Mouse (Mus musculus): Measurements from ENCODE around the gene Lim2. TPM values are rescaled to one million over a fixed set of nuclear protein-coding genes. Genes with fewer than 3 reads are reported as not detected.
A peak's percentile ranks its signal among the peaks of the same experiment; 100 is the strongest.

Gene Lim2
- polyA plus RNA-seq, 1 experiment: 1.4 TPM

- Histone ChIP-seq H3K9me3 (no peaks in the 10 kb centered on the region), H3K4me3 (replicated peaks) (peak overlapping the region; percentile 77), H3K4me1 (peaks cover 37% of the 10 kb centered on the region), H3K36me3 (replicated peaks; ENCODE audit: low read length) (no peaks in the 10 kb centered on the region), H3K27me3 (replicated peaks) (no peaks in the 10 kb centered on the region)
- no peak for TF ChIP-seq GATA1 (IDR thresholded peaks at IDR 0.05; ENCODE audit: borderline replicate concordance, low read length)
- TF ChIP-seq FLI1 (IDR thresholded peaks at IDR 0.05; ENCODE audit: low read length): no peak
Measured at GRCm38 (mm10) chr7:43422995-43423617, 4.4 kb upstream of the Lim2 start.

DNA sequence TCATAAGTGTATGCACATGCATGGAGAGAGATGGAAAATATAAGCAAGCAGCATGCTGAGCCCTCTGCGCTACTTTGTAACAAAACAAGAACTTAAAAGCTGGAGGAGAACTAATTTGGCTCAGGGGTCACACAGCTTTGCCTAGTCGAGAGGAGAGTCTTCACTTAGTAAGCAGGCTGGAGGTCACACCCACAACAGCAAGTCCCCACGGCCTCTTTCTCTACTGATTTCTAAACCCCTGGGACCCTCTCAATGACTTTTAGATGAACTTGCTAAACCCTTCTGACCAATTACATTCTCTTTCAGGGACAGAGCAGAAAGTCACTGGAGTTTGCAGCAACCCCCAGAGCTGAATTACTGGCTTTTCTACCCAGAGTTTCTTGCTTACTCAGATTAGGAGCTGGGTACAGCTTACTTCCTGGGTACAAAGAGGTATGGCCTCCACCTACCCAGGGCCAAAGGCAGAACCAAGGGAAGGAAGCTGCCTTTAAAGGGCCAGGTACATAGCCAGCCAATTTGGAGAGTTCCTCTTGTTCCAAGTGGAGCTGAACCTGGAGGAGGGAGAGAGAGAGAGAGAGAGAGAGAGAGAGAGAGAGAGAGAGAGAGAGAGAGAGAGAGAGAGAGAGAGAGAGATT, 3.4 kb upstream of the Lim2 start:
- TF ChIP-seq GATA1 (IDR thresholded peaks at IDR 0.05; ENCODE audit: borderline replicate concordance, low read length): no peak
- TF ChIP-seq FLI1 (IDR thresholded peaks at IDR 0.05; ENCODE audit: low read length): no peak
- Histone ChIP-seq H3K9me3 (no peaks in the 10 kb centered on the region), H3K4me1 (peaks cover 46% of the 10 kb centered on the region), H3K27me3 (replicated peaks) (no peaks in the 10 kb centered on the region), H3K36me3 (replicated peaks; ENCODE audit: low read length) (no peaks in the 10 kb centered on the region), H3K4me3 (replicated peaks) (no peak overlapping the region)

DNA sequence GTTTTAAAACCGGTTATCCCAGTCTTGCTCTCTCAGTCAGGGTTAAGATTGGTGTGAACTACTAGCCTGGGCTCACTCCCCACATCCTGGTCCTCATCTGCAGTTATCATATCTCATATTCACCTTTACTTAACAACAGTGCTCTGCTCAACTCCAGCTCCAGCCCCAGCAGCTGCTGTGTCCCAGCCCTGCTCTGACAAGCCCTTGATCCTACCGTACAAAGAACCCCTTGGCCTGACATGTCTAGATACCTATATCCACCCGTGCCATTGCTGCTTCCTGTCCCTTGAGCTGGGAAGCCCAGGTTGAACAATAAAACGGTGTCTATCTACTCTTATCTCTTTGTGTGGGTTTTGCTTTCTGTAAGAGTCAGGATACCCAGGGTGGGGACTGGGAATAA, 2.0 kb downstream of the Lim2 start:
- Histone ChIP-seq H3K4me3 (replicated peaks) (no peak overlapping the region), H3K36me3 (replicated peaks; ENCODE audit: low read length) (peaks cover 5% of the 10 kb centered on the region)
- no peak for TF ChIP-seq GATA1 (IDR thresholded peaks at IDR 0.05; ENCODE audit: borderline replicate concordance, low read length)
- no peak for TF ChIP-seq FLI1 (IDR thresholded peaks at IDR 0.05; ENCODE audit: low read length)

GRCm38 (mm10) chr7:43432891-43433290, 5.4 kb downstream of the Lim2 start:
- no peaks in the 10 kb centered on the region for H3K27me3 ChIP-seq (replicated peaks)
- H3K4me3 ChIP-seq (replicated peaks): no peak overlapping the region
- no peak for TF ChIP-seq GATA1 (IDR thresholded peaks at IDR 0.05; ENCODE audit: borderline replicate concordance, low read length)
- TF ChIP-seq FLI1 (IDR thresholded peaks at IDR 0.05; ENCODE audit: low read length): no peak
- H3K36me3 ChIP-seq (replicated peaks; ENCODE audit: low read length): peaks cover 5% of the 10 kb centered on the region
- H3K4me1 ChIP-seq: peaks cover 61% of the 10 kb centered on the region
- H3K9me3 ChIP-seq: peaks cover 5% of the 10 kb centered on the region; the same call in 1 of the 2 replicates

More for the DNA sequence above, 2.0 kb downstream of the Lim2 start:
- Histone ChIP-seq H3K4me1 (peaks cover 40% of the 10 kb centered on the region), H3K9me3 (peaks cover 5% of the 10 kb centered on the region; the same call in 1 of the 2 replicates), H3K27me3 (replicated peaks) (no peaks in the 10 kb centered on the region)

- Histone ChIP-seq H3K36me3 (replicated peaks; ENCODE audit: low read length) (peaks cover 5% of the 10 kb centered on the region), H3K27me3 (replicated peaks) (no peaks in the 10 kb centered on the region), H3K9me3 (peaks cover 5% of the 10 kb centered on the region; the same call in 1 of the 2 replicates), H3K4me1 (peaks cover 64% of the 10 kb centered on the region), H3K4me3 (replicated peaks) (peak overlapping the region; percentile 21)
- TF ChIP-seq GATA1 (IDR thresholded peaks at IDR 0.05; ENCODE audit: borderline replicate concordance, low read length): no peak
- TF ChIP-seq FLI1 (IDR thresholded peaks at IDR 0.05; ENCODE audit: low read length): no peak
Measured at GRCm38 (mm10) chr7:43434676-43435075, 7.2 kb downstream of the Lim2 start.

- Histone ChIP-seq H3K27me3 (replicated peaks) (no peaks in the 10 kb centered on the region), H3K4me3 (replicated peaks) (peak within 1 kb of the TSS; percentile 76)
Measured at GRCm38 (mm10) chr7:43436341-43437255, 9.1 kb downstream of the Lim2 start, which contains the start of gene Nkg7. Nkg7 (plus strand) TSS chr7:43437073.

GRCm38 (mm10) chr7:43438611-43439010, 11.1 kb downstream of the Lim2 start:
- Histone ChIP-seq H3K9me3 (no peaks in the 10 kb centered on the region), H3K4me1 (peaks cover 88% of the 10 kb centered on the region), H3K4me3 (replicated peaks) (peak overlapping the region; percentile 76), H3K36me3 (replicated peaks; ENCODE audit: low read length) (no peaks in the 10 kb centered on the region), H3K27me3 (replicated peaks) (no peaks in the 10 kb centered on the region)
- TF ChIP-seq FLI1 (IDR thresholded peaks at IDR 0.05; ENCODE audit: low read length) (no peak), GATA1 (IDR thresholded peaks at IDR 0.05; ENCODE audit: borderline replicate concordance, low read length) (no peak)

More at GRCm38 (mm10) chr7:43436341-43437255, 9.1 kb downstream of the Lim2 start, which contains the start of gene Nkg7:
- H3K4me1 ChIP-seq: peaks cover 72% of the 10 kb centered on the region
- H3K9me3 ChIP-seq: peaks cover 3% of the 10 kb centered on the region; the same call in 1 of the 2 replicates
- TF ChIP-seq GATA1 (IDR thresholded peaks at IDR 0.05; ENCODE audit: borderline replicate concordance, low read length): no peak
- TF ChIP-seq FLI1 (IDR thresholded peaks at IDR 0.05; ENCODE audit: low read length): no peak
- H3K36me3 ChIP-seq (replicated peaks; ENCODE audit: low read length): peaks cover 3% of the 10 kb centered on the region

GRCm38 (mm10) chr7:43440482-43440881, 13.0 kb downstream of the Lim2 start, which contains the start of gene Cldnd2:
Cldnd2 (plus strand) TSS chr7:43440782.
- TF ChIP-seq FLI1 (IDR thresholded peaks at IDR 0.05; ENCODE audit: low read length) (no peak), GATA1 (IDR thresholded peaks at IDR 0.05; ENCODE audit: borderline replicate concordance, low read length) (no peak)
- Histone ChIP-seq H3K9me3 (no peaks in the 10 kb centered on the region), H3K4me3 (replicated peaks) (peak within 1 kb of the TSS; percentile 74), H3K4me1 (peaks cover 92% of the 10 kb centered on the region), H3K27me3 (replicated peaks) (no peaks in the 10 kb centered on the region), H3K36me3 (replicated peaks; ENCODE audit: low read length) (no peaks in the 10 kb centered on the region)

GRCm38 (mm10) chr7:43441071-43441470, 13.6 kb downstream of the Lim2 start:
- H3K36me3 ChIP-seq (replicated peaks; ENCODE audit: low read length): peaks cover 6% of the 10 kb centered on the region
- peaks cover 92% of the 10 kb centered on the region for H3K4me1 ChIP-seq
- H3K9me3 ChIP-seq: no peaks in the 10 kb centered on the region
- no peak for TF ChIP-seq GATA1 (IDR thresholded peaks at IDR 0.05; ENCODE audit: borderline replicate concordance, low read length)
- H3K4me3 ChIP-seq (replicated peaks): peak overlapping the region; percentile 74
- no peaks in the 10 kb centered on the region for H3K27me3 ChIP-seq (replicated peaks)
